Mouse (Mus musculus) heart, adult 2 months (tissue): ENCODE data around the gene U2af2.

ENCODE experiments used
- CTCF ChIP-seq: fragments of 200-600 bp; IDR thresholded peaks from 2 replicates; pipeline ENCODE4 v1.8.1; 2022; ENCODE audit warnings: antibody characterized with exemption, mild to moderate bottlenecking, moderate library complexity
- EP300 ChIP-seq: fragments of 200-500 bp; IDR thresholded peaks from 2 replicates; pipeline ENCODE4 v1.6.1; 2011; ENCODE audit warnings: low read depth, low read length, control low read depth; ENCODE audit not compliant: insufficient read depth
- POLR2A ChIP-seq: fragments of 200-500 bp; IDR thresholded peaks from 2 replicates; pipeline ENCODE4 v1.6.1; 2011; ENCODE audit warnings: mild to moderate bottlenecking, low read depth, low read length, control low read depth; ENCODE audit not compliant: insufficient read depth

DNA sequence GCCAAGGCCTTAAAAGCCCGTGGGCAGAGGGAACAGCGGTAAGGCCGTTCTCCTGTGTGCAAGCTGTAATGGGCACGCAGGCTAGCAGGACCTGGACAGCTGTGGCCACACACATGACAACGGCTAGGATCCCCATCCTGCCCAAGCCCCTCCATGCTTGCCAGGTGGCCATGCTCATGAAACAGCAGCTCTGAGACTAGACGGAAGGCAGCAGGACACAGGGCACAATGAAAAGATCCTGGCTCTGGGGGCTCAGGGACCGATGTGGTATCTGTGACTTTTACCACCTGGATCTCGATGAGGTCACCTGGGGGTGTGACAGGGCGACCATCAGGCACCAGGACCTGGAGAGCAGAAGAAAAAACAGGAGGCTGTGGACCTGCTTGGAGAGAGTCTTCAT, 25.8 kb upstream of the U2af2 start:
- TF ChIP-seq CTCF (no peak), POLR2A (no peak), EP300 (no peak)
